Mouse (Mus musculus) ovary, adult 2 months (tissue): ENCODE results near the gene Nsg2. TPM values are rescaled to one million over a fixed set of nuclear protein-coding genes. Genes with fewer than 3 reads are reported as not detected.

Experiments
- polyA plus RNA-seq: library from polyadenylated mRNA; depleted of rRNA; stranded (reverse); fragments of >200 nt; gene quantifications from 2 replicates; pipeline ENCODE4 v1.2.3, GENCODE M21; 2012; rRNA removed

The Nsg2 gene
- 0.78 and 2.1 TPM in 2 replicates for polyA plus RNA-seq

GRCm38 (mm10) chr11:32000281-32000680 is at the start of gene Nsg2:
TSS of gene Nsg2 (plus strand) at chr11:32000463.

GRCm38 (mm10) chr11:31965256-31966134 is 34.8 kb upstream of the Nsg2 start, which contains the start of gene 4930524B15Rik:
TSS of gene 4930524B15Rik (plus strand) at chr11:31965592.

Other genes with a start within 250 kb of the Nsg2 start
- gene Cpeb4, start 128.3 kb upstream of the Nsg2 start, polyA plus RNA-seq: 1.9 and 4.9 TPM in 2 replicates
- gene 4930524B15Rik, start 34.9 kb upstream of the Nsg2 start, polyA plus RNA-seq: not detected in 2 replicates
- gene Il9r, start 199.8 kb downstream of the Nsg2 start, polyA plus RNA-seq: 0.52 and 0.70 TPM in 2 replicates
- gene Snrnp25, start 205.0 kb downstream of the Nsg2 start, polyA plus RNA-seq: 26.2 and 31.0 TPM in 2 replicates
- gene Rhbdf1, start 221.8 kb downstream of the Nsg2 start, polyA plus RNA-seq: 234 and 290 TPM in 2 replicates
- gene Mpg, start 226.0 kb downstream of the Nsg2 start, polyA plus RNA-seq: 16.3 and 20.6 TPM in 2 replicates